Mouse (Mus musculus) midbrain, embryonic 12.5 days (tissue): ENCODE results near the gene Serpina1d. TPM values are rescaled to one million over a fixed set of nuclear protein-coding genes. Genes with fewer than 3 reads are reported as not detected.
"Not testable (repeated sequence)": the region's sequence is repeated elsewhere in the genome, so short reads cannot be mapped to it uniquely, and the experiment has no call there.

Experiments used
- ATAC-seq: fragments of 200-750 bp; cut with Nextera tagmentation; 2 replicates; pipeline ENCODE4 v1.8.0; 2017; ENCODE audit warnings: low read depth, moderate TSS enrichment, moderate library complexity; ENCODE audit not compliant: low FRiP score
- H3K27ac ChIP-seq: fragments of 300-500 bp; sonication (generic); replicated peaks from 2 replicates; pipeline ENCODE4 v1.5.1; 2016; ENCODE audit warnings: mild to moderate bottlenecking
- H3K27me3 ChIP-seq: fragments of 300-500 bp; sonication (generic); 2 replicates; pipeline ENCODE4 v1.6.1; 2016; ENCODE audit warnings: mild to moderate bottlenecking
- H3K36me3 ChIP-seq: fragments of 300-500 bp; sonication (generic); 2 replicates; pipeline ENCODE4 v1.6.1; 2016
- H3K4me1 ChIP-seq: fragments of 300-500 bp; sonication (generic); 2 replicates; pipeline ENCODE4 v1.6.1; 2016
- H3K4me2 ChIP-seq: fragments of 300-500 bp; sonication (generic); replicated peaks from 2 replicates; pipeline ENCODE4 v1.6.1; 2016; ENCODE audit warnings: mild to moderate bottlenecking, moderate library complexity
- H3K4me3 ChIP-seq: fragments of 300-500 bp; sonication (generic); 2 replicates; pipeline ENCODE4 v1.5.1; 2016; ENCODE audit warnings: mild to moderate bottlenecking
- H3K9ac ChIP-seq: fragments of 300-500 bp; sonication (generic); replicated peaks from 2 replicates; pipeline ENCODE4 v1.6.1; 2016; ENCODE audit warnings: mild to moderate bottlenecking, moderate library complexity
- H3K9me3 ChIP-seq: fragments of 300-500 bp; sonication (generic); 2 replicates; pipeline ENCODE4 v1.6.1; 2016; ENCODE audit warnings: mild to moderate bottlenecking
- WGBS: fragments of 180-500 bp; shearing (Covaris S2); methylation state at CpG from one replicate; pipeline ENCODE4 v1.1.7; 2016; 5-methylcytosine and 5-hydroxymethylcytosine counted together
- polyA plus RNA-seq: library from polyadenylated mRNA; unstranded; fragments of >200 nt; fragmentation: Nextera tagmentation; extraction: Ambion mirVana; gene quantifications from 2 replicates; pipeline ENCODE4 v1.2.1, GENCODE M21; 2016

The Serpina1d gene
- polyA plus RNA-seq = 0.22 TPM in 1 of 2 replicates, not detected in the other

GRCm38 (mm10) chr12:103773246-103773851, at the start of gene Serpina1d:
Gene Serpina1d, minus strand, starts transcription at chr12:103773592.
- H3K9ac ChIP-seq, H3K4me3 ChIP-seq, H3K36me3 ChIP-seq, H3K4me1 ChIP-seq, H3K9me3 ChIP-seq, ATAC-seq, H3K27me3 ChIP-seq, H3K27ac ChIP-seq, H3K4me2 ChIP-seq: not testable (repeated sequence)
- WGBS = 91% methylated on average over 6 of the region's 6 CpGs

DNA sequence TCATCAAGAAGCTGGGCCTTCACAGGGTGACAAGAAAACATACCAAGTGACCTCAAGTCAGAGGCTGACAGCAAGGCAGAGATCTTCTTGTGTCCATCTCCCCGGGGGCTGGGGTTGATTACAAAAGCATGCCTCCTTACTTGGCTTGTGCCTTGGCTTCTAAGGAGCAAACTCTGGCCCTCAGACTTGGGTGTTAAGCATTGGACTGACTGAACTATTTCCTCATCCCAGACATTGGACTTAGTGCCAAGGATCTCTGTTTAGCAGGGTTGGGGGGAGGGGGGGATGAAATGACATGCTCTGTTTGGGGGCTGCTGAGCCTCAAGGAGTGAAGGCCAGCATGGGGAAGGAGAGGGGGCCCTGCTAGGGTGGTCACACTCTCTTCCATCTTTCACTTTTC, 2.8 kb downstream of the Serpina1d start:
- WGBS = 72% methylated on average over 1 of the region's 1 CpGs
- not testable (repeated sequence) for H3K27ac ChIP-seq, ATAC-seq

DNA sequence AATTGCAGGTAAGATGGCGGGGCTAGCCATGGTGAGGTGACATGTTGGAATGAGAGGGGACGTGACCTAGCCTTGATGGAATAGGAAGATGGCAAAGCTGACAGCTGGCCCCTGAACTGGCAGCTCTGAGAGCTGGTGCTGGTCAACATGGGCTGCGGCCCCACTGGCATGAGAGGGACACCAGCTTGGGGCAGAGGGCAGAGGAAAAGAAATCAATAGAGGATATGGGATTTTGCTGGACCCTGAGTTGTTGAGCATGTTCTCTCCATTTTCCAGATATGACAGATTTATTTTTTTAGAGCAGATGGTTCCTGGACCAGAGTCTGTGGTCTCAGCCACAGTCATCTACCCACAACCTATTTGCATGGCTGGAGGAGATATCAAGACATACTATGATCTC, 10.3 kb downstream of the Serpina1d start:
- not testable (repeated sequence) for H3K4me1 ChIP-seq, H3K27me3 ChIP-seq, H3K27ac ChIP-seq, H3K36me3 ChIP-seq, H3K9ac ChIP-seq, H3K4me2 ChIP-seq, H3K4me3 ChIP-seq, ATAC-seq
- H3K9me3 ChIP-seq = peaks cover 16% of the 10 kb centered on the region; the same call in 1 of the 2 replicates
- 80% methylated on average over 3 of the region's 3 CpGs for WGBS

More for the DNA sequence above, 2.8 kb downstream of the Serpina1d start:
- not testable (repeated sequence) for H3K4me2 ChIP-seq, H3K4me3 ChIP-seq, H3K27me3 ChIP-seq, H3K4me1 ChIP-seq, H3K36me3 ChIP-seq, H3K9ac ChIP-seq
- H3K9me3 ChIP-seq = peaks cover 11% of the 10 kb centered on the region

GRCm38 (mm10) chr12:103760316-103760715, 13.1 kb downstream of the Serpina1d start:
- not testable (repeated sequence) for H3K4me1 ChIP-seq, ATAC-seq, H3K4me3 ChIP-seq, H3K27ac ChIP-seq, H3K4me2 ChIP-seq, H3K9ac ChIP-seq, H3K36me3 ChIP-seq, H3K27me3 ChIP-seq
- peaks cover 18% of the 10 kb centered on the region; the same call in 1 of the 2 replicates for H3K9me3 ChIP-seq
- WGBS = 82% methylated on average over 3 of the region's 3 CpGs

- H3K27me3 ChIP-seq, H3K4me3 ChIP-seq, H3K9ac ChIP-seq, H3K27ac ChIP-seq, H3K36me3 ChIP-seq, H3K4me1 ChIP-seq, H3K4me2 ChIP-seq, H3K9me3 ChIP-seq, ATAC-seq: not testable (repeated sequence)
- WGBS = 74% methylated on average over 5 of the region's 5 CpGs
Observed at GRCm38 (mm10) chr12:103745957-103746356, 27.4 kb downstream of the Serpina1d start.

DNA sequence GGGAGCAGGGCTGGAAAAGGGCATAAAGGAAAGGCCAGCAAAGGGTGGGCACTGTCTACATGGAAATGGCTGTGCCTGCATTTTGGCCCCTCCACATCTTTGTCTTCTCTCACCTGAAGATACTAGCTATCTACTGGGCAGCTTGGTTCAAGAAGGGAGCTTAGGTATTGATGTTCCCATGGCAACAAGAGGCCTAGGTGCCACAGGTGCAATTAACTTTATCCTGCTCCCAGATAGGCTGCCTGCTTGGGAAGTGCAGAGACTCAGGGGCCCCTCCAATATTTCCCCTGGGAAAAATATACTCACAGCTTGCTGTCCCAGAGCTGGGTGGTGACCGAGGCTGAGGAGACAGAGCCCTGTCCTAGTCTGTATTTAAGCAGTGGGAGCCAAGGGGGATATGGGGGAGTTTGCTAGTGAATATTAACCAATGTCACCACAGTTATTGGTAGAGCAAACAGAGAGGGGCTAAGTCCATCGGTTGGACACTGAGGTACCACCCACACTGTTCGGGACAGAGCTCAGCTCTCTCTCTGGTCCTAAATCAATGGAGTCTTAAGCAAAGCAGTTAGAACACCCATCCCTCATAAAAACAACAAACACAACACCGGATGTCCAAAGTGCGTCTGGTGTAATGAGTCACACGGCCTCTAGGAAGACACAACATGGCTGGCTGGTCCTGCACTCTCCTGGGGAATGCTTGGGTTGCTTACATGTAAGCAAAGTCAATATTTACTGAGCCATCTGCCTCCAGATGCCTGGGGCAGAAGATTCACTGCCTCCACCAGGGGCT, 35.4 kb downstream of the Serpina1d start:
- WGBS = 88% methylated on average over 6 of the region's 6 CpGs
- H3K4me3 ChIP-seq, H3K27me3 ChIP-seq, H3K9me3 ChIP-seq, H3K9ac ChIP-seq, ATAC-seq, H3K27ac ChIP-seq, H3K4me1 ChIP-seq, H3K36me3 ChIP-seq, H3K4me2 ChIP-seq: not testable (repeated sequence)

GRCm38 (mm10) chr12:103735566-103735965, 37.8 kb downstream of the Serpina1d start:
- WGBS = 89% methylated on average over 4 of the region's 4 CpGs

DNA sequence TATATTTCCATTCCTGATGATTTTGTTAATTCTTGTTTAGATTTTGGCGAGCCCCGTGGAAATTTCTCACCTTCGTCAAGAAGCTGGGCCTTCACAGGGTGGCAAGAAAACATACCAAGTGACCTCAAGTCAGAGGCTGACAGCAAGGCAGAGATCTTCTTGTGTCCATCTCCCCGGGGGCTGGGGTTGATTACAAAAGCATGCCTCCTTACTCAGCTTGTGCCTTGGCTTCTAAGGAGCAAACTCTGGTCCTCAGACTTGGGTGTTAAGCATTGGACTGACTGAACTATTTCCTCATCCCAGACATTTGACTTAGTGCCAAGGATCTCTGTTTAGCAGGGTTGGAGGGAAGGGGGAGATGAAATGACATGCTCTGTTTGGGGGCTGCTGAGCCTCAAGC, 38.3 kb downstream of the Serpina1d start:
- H3K4me3 ChIP-seq, H3K9me3 ChIP-seq, H3K27me3 ChIP-seq, H3K9ac ChIP-seq, H3K36me3 ChIP-seq, H3K4me1 ChIP-seq, ATAC-seq, H3K27ac ChIP-seq, H3K4me2 ChIP-seq: not testable (repeated sequence)
- 87% methylated on average over 4 of the region's 4 CpGs for WGBS

More at GRCm38 (mm10) chr12:103735566-103735965, 37.8 kb downstream of the Serpina1d start:
- H3K9ac ChIP-seq, H3K4me1 ChIP-seq, H3K36me3 ChIP-seq, H3K9me3 ChIP-seq, H3K27ac ChIP-seq, H3K27me3 ChIP-seq, ATAC-seq, H3K4me2 ChIP-seq, H3K4me3 ChIP-seq: not testable (repeated sequence)

Other genes starting within 250 kb of the Serpina1d start
- 2.9 and 3.2 TPM in 2 replicates for gene Ppp4r4, start 241.3 kb downstream of the Serpina1d start, polyA plus RNA-seq
- gene Serpina10, start 142.1 kb downstream of the Serpina1d start, polyA plus RNA-seq = 0.21 TPM in 1 of 2 replicates, not detected in the other
- not detected in 2 replicates for gene Serpina6, start 116.4 kb downstream of the Serpina1d start, polyA plus RNA-seq
- gene Serpina16, start 97.5 kb downstream of the Serpina1d start, polyA plus RNA-seq = not detected in 2 replicates
- not detected in 2 replicates for gene Serpina1f, start 78.1 kb downstream of the Serpina1d start, polyA plus RNA-seq
- 0.46 TPM in 1 of 2 replicates, not detected in the other for gene Serpina1b, start 56.8 kb upstream of the Serpina1d start, polyA plus RNA-seq
- not detected in 2 replicates for gene Serpina1a, start 90.0 kb upstream of the Serpina1d start, polyA plus RNA-seq
- gene Serpina1c, start 131.3 kb upstream of the Serpina1d start, polyA plus RNA-seq = not detected in 2 replicates
- gene Serpina1e, start 185.4 kb upstream of the Serpina1d start, polyA plus RNA-seq = not detected in 2 replicates
- gene Serpina11, start 216.4 kb upstream of the Serpina1d start, polyA plus RNA-seq = not detected in 2 replicates
- 0.05 TPM in 1 of 2 replicates, not detected in the other for gene Serpina9, start 240.2 kb upstream of the Serpina1d start, polyA plus RNA-seq